Mouse (Mus musculus) thymus, postnatal 0 days (tissue): ENCODE results near the gene Prkd1. TPM values are rescaled to one million over a fixed set of nuclear protein-coding genes. Genes with fewer than 3 reads are reported as not detected.

ENCODE experiments used
- DNase-seq: peaks from one replicate; pipeline ENCODE4 v3.0.0-alpha.2; 2015; ENCODE audit warnings: low spot score
- polyA plus RNA-seq: library from polyadenylated mRNA; unstranded; fragments of >200 nt; fragmentation: Nextera tagmentation; extraction: Ambion mirVana; gene quantifications from 2 replicates; pipeline ENCODE4 v1.2.1, GENCODE M21; 2015

The Prkd1 gene
- polyA plus RNA-seq, 1 experiment from 2014 or later: 0.94 TPM

- no peak for DNase-seq
These were observed 90.7 kb downstream of the Prkd1 start for GRCm38 (mm10) chr12:50558231-50558630.

GRCm38 (mm10) chr12:50554214-50554613 is 94.7 kb downstream of the Prkd1 start:
- DNase-seq: no peak

- no peak for DNase-seq
These were observed 98.9 kb downstream of the Prkd1 start for GRCm38 (mm10) chr12:50549860-50550555.

GRCm38 (mm10) chr12:50546394-50546793 is 102.5 kb downstream of the Prkd1 start:
- no peak for DNase-seq

GRCm38 (mm10) chr12:50545610-50545919 is 103.3 kb downstream of the Prkd1 start:
- no peak for DNase-seq

GRCm38 (mm10) chr12:50544855-50545609 is 103.9 kb downstream of the Prkd1 start:
- no peak for DNase-seq

- no peak for DNase-seq
These were observed 108.1 kb downstream of the Prkd1 start for GRCm38 (mm10) chr12:50540793-50541192.

- no peak for DNase-seq
These were observed 110.5 kb downstream of the Prkd1 start for GRCm38 (mm10) chr12:50538296-50538965.

GRCm38 (mm10) chr12:50537761-50538160 is 111.1 kb downstream of the Prkd1 start:
- no peak for DNase-seq

GRCm38 (mm10) chr12:50537006-50537405 is 111.9 kb downstream of the Prkd1 start:
- no peak for DNase-seq

- no peak for DNase-seq
These were observed 120.3 kb downstream of the Prkd1 start for GRCm38 (mm10) chr12:50528633-50529032.

GRCm38 (mm10) chr12:50524061-50524460 is 124.8 kb downstream of the Prkd1 start:
- DNase-seq: no peak

- DNase-seq: no peak
These were observed 134.4 kb downstream of the Prkd1 start for GRCm38 (mm10) chr12:50514526-50514925.

GRCm38 (mm10) chr12:50511486-50512225 is 137.2 kb downstream of the Prkd1 start:
- no peak for DNase-seq

GRCm38 (mm10) chr12:50508762-50509161 is 140.1 kb downstream of the Prkd1 start:
- no peak for DNase-seq

GRCm38 (mm10) chr12:50499796-50500504 is 148.9 kb downstream of the Prkd1 start:
- no peak for DNase-seq

GRCm38 (mm10) chr12:50496006-50496405 is 152.9 kb downstream of the Prkd1 start:
- DNase-seq: no peak

- no peak for DNase-seq
These were observed 169.1 kb downstream of the Prkd1 start for GRCm38 (mm10) chr12:50479784-50480183.

- DNase-seq: no peak
These were observed 191.7 kb downstream of the Prkd1 start for GRCm38 (mm10) chr12:50457151-50457550.

- DNase-seq: no peak
These were observed 197.1 kb downstream of the Prkd1 start for GRCm38 (mm10) chr12:50451761-50452160.

GRCm38 (mm10) chr12:50436660-50437059 is 212.2 kb downstream of the Prkd1 start:
- no peak for DNase-seq
